Mouse (Mus musculus) ovary, postnatal 14 days (tissue): ENCODE measurements around the gene Dph2.

Experiments used
- DNase-seq: peaks from one replicate; pipeline ENCODE4 v3.0.0; 2022; ENCODE audit warnings: low spot score

Gene Dph2

GRCm38 (mm10) chr4:117871787-117872186, 20.0 kb downstream of the Dph2 start:
- no peak for DNase-seq

GRCm38 (mm10) chr4:117870437-117870836, 21.4 kb downstream of the Dph2 start:
- DNase-seq, result no peak

GRCm38 (mm10) chr4:117869317-117869716, 22.5 kb downstream of the Dph2 start:
- no peak for DNase-seq

- peak; percentile 34 for DNase-seq
Observed at GRCm38 (mm10) chr4:117867823-117868222, 24.0 kb downstream of the Dph2 start.

GRCm38 (mm10) chr4:117867000-117867399, 24.8 kb downstream of the Dph2 start:
- no peak for DNase-seq

GRCm38 (mm10) chr4:117866083-117866482, 25.7 kb downstream of the Dph2 start:
- DNase-seq, result peak; percentile 78

GRCm38 (mm10) chr4:117862823-117863222, 29.0 kb downstream of the Dph2 start:
- DNase-seq, result no peak

- no peak for DNase-seq
Observed at GRCm38 (mm10) chr4:117860570-117860969, 31.3 kb downstream of the Dph2 start.

- peak; percentile 55 for DNase-seq
Observed at GRCm38 (mm10) chr4:117858794-117859193, 33.0 kb downstream of the Dph2 start.

GRCm38 (mm10) chr4:117855146-117855545, 36.7 kb downstream of the Dph2 start:
- no peak for DNase-seq

- no peak for DNase-seq
Observed at GRCm38 (mm10) chr4:117852152-117852868, 39.5 kb downstream of the Dph2 start.

GRCm38 (mm10) chr4:117850871-117851270, 41.0 kb downstream of the Dph2 start:
- DNase-seq, result no peak

- DNase-seq, result no peak
Observed at GRCm38 (mm10) chr4:117850176-117850575, 41.7 kb downstream of the Dph2 start.

GRCm38 (mm10) chr4:117849506-117849905, 42.3 kb downstream of the Dph2 start:
- DNase-seq, result no peak

GRCm38 (mm10) chr4:117849063-117849462, 42.8 kb downstream of the Dph2 start:
- no peak for DNase-seq

- no peak for DNase-seq
Observed at GRCm38 (mm10) chr4:117847011-117847410, 44.8 kb downstream of the Dph2 start.

GRCm38 (mm10) chr4:117846261-117846660, 45.6 kb downstream of the Dph2 start:
- DNase-seq, result no peak

- DNase-seq, result no peak
Observed at GRCm38 (mm10) chr4:117845316-117845715, 46.5 kb downstream of the Dph2 start.

- DNase-seq, result no peak
Observed at GRCm38 (mm10) chr4:117844467-117844866, 47.4 kb downstream of the Dph2 start.

- no peak for DNase-seq
Observed at GRCm38 (mm10) chr4:117843101-117843500, 48.7 kb downstream of the Dph2 start.

- no peak for DNase-seq
Observed at GRCm38 (mm10) chr4:117841566-117841965, 50.3 kb downstream of the Dph2 start.

GRCm38 (mm10) chr4:117840821-117841220, 51.0 kb downstream of the Dph2 start:
- no peak for DNase-seq

GRCm38 (mm10) chr4:117839366-117839765, 52.5 kb downstream of the Dph2 start:
- no peak for DNase-seq
